Mouse (Mus musculus) layer of hippocampus, postnatal 14 days (tissue): ENCODE results near the gene Myh7. TPM values are rescaled to one million over a fixed set of nuclear protein-coding genes. Genes with fewer than 3 reads are reported as not detected.
"Not testable (repeated sequence)": the region's sequence is repeated elsewhere in the genome, so short reads cannot be mapped to it uniquely, and the experiment has no call there.

Source experiments
- DNase-seq, 2 experiments: peaks; one replicate each; pipeline ENCODE4 v3.0.0; 2021 to 2022; ENCODE audit warnings: low spot score in 2 of 2, mixed read lengths in 1 of 2
- long read RNA-seq, 2 experiments: library from polyadenylated mRNA; stranded (forward); transcript quantifications; one replicate each; pipeline ENCODE4 v2.0.0; 2021
- total RNA-seq, 2 experiments: library from RNA; stranded (reverse); gene quantifications; 2 replicates each; pipeline ENCODE4 v1.2.3; 2021

The Myh7 gene
- total RNA-seq = 1 to 10 TPM; 4.0 to 5.4 TPM
- long read RNA-seq, experiment 1, partial matches to known transcripts = 9 of 9 reads
- long read RNA-seq, experiment 1, other reads (novel, unspliced or antisense) = 0 of 9 reads
- long read RNA-seq, experiment 2, partial matches to known transcripts = 10 of 11 reads
- long read RNA-seq, experiment 2, other reads (novel, unspliced or antisense) = 1 of 11 reads

DNA sequence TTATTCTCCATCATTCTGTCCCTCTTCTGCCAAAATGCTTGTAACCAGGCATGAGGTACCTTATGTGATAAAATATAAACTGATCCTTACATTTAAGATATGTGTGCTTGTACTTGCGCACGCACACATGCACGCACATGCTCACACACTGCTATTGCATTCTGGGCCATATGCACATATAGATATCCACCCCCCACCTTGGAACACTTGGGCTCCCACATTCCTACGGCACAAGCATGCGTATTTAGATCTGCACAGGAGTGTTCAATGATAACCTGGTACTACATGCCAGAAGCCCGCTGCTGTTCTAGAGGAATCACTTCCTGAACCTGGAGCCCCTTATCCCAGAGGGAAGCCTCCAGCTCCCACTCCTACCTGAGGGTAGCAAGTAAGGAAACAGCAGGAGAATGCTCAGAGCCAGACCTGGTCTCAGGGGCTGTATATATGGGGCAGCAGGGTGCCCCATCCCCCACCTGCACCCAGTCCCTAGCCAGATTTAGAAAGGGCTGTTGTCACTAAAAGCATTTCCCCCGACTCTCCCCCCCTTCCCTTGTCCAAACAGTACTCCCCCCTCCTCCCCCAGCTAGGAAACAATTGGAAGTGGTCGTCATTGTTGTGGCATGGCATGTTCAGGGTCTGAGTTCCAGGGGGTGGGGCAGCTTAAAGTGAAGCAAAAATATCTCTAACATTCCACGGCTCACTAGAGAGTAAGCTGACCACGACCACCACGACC, at the start of gene Myh7:
Myh7 (minus strand) TSS at position 491 of the 733 bp plus-strand sequence.
- DNase-seq = no peak

DNA sequence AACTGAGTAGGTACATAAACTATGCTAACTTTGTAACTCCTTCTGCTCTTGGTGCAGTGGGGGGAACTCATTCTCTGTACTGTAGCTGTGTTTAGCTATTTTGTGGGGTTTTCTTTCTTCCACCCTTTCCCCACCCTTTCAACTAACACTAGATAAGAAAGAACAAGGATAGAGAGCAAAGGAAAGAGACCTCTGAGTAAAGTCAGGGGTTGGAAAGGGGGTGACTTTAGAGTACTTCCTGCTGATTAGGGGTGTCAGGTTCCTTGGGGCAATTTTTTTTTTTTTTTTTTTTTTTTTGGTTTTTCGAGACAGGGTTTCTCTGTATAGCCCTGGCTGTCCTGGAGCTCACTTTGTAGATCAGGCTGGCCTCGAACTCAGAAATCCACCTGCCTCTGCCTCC, 49.3 kb upstream of the Myh7 start:
- not testable (repeated sequence) for DNase-seq

DNA sequence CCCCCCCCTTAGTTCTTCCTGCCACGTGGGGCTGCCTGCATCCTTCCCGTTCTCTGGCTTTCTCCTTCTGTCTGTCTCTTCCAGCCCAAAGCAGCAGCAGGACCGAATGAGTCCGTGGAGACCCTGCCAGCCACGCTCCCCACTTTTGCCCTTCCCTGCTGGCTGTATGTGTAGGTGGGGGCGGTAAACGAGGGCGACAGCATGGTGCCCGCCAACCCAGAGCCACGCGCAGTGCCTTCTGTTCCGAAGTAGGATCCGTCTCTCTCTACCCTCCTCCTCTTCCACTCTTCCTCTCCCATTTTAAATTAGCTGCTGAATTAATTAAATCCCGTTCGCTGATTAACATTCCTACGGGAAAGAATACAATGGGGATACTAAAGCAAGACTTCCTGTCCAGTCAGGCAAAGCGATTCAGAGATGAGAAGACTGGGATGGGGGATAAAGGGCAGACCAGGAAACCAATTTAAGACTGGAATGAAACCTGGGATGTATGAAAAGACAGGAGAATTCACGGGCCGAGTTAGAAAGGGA, 38.3 kb upstream of the Myh7 start:
- DNase-seq = peak; percentile 40 to 71

DNA sequence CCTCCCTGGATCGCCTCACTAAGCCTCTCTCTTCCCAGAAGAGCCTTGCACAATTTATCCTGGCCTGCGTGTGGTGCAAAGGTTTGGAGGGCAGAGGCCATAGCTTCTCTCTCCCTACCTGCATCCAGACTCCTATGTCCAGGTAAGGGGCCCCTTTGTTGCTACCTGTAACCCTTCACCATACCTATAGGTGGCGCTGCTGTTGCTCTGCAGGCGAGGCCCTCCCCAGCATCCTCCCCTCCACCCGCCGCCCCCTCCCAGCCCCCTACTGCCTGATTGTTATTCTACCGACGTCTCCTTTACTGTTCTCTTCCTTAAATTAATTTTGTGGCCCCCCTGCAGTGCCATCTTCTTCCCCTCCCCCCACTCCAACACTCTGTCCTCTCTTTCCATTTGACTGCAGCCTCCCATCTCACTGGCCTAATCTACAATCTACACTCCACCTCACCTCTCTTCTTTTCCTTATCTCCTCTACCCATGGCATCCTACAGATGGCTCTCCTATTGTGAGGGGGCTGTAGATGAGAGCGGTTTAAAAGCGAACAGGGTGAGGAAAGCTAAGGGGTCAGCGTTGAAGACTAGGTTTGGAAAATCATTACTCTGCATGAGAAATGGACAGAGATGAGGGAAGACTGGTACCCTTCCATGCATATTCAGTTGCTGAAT, 34.7 kb upstream of the Myh7 start:
- no peak for DNase-seq

DNA sequence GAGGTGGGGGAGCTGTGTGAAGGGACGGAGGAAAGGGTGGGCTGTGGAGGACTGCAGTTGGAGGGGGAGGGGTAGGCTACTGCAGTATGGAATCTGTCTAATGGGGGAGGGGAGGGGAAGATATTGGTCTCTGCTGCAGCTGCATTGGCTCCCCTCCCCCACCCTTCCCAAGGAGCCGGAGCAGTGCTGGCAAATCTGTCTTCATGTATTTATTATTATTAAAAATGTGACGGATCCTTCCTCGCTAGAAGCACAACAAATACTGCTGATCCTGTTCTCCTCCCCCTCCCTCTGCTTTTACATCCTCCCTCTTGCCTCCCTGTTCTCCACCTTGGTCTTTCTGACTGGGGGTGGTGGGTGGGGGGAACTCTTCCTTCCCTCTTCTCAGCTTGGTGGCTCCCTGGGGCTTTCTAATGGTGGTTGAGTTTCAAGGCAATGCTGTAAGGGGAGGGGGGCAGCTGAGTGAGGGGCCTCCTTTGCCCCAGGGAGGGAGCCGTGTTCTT, 34.0 kb upstream of the Myh7 start:
- no peak for DNase-seq

DNA sequence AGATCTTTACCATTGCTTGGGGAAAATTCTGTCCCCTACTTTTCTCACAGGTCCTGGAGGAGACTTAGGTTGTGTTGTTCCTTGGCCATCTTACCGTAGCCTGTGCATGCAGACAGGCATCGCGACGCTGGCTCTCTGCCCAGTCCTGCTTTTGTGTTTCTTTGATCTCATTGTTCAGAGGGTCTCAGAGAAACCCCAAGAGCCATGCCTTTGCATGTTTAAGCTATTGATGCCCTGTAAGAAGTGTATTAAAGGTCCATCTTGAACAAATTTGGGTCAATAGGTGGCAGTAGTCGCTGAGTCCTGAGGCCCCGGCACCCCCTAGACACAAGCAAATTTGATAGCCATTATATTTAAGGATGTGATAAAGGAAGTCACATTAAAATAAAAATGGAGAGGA, 33.2 kb upstream of the Myh7 start:
- DNase-seq = no peak

DNA sequence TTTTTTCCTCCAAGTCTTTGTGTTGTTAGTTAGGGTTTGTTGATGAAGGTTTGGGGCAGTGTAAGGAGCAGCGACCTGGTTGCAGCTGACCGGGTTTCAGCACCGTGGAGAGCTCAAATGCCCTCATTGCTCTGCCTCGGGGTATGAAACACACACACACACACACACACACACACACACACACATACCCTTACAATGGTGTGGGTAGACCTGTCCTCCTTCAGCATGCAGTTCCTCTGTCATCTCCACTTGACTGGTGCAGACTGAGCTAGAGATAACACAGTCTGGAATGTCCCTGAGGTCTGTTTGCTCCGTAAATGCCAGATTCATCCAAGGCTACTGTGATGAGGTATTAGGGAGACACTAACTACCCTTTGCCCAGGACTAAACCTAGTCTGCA, 32.8 kb upstream of the Myh7 start:
- DNase-seq = no peak

DNA sequence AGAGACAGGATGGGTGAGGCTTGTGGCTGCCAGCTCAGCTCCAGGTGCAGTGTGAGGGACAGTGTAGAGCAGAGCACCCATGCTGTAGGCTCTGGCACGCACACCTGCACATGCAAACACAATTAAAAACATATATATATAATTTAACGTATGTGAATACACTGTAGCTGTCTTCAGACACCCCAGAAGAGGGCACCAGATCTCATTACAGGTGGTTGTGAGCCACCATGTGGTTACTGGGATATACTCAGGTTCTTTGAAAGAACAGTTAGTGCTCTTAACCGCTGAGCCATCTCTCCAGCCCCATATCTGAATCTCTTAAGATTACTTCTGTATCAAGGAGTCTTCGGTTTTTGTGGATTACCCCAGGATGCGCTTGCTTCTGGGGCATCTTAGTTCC, 31.1 kb upstream of the Myh7 start:
- no peak for DNase-seq

DNA sequence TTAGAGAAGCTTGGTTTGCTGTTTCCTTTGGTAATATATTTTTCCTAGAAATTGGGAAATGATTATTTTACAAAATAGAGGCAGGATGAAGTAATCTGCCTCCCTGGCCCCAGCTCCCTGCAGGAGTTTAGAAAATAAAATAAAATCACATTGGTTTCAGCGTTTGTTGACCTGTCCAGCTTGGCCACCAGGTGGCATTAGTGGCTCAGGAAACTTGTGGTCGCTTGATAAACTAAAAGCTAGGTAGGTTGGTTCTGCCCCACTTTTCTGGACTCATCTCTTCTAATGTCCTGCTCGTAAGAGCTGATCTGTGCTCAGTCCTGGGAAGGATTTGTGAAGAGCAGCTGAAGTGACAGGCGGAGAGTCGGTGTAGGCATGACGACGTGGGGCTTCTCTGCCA, 29.8 kb upstream of the Myh7 start:
- peak; percentile 52 to 59 for DNase-seq

DNA sequence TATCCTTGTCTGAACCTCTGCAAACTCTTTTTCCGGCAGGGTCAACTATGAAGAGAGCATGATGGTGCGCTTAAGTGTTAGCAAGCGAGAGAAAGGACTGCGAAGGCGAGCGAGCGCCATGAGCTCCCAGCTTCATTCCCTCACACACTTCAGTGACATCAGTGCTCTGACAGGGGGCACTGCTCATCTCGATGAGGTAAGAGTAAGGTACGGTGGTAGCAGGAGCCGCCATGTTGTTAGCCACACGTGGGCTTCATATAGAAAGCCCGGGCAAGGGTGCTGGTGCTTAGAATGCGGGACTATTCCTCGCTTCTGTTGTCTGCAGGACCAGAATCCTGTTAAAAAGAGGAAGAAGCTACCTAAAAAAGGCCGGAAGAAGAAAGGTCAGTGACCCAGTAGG, 28.6 kb upstream of the Myh7 start:
- DNase-seq = no peak

DNA sequence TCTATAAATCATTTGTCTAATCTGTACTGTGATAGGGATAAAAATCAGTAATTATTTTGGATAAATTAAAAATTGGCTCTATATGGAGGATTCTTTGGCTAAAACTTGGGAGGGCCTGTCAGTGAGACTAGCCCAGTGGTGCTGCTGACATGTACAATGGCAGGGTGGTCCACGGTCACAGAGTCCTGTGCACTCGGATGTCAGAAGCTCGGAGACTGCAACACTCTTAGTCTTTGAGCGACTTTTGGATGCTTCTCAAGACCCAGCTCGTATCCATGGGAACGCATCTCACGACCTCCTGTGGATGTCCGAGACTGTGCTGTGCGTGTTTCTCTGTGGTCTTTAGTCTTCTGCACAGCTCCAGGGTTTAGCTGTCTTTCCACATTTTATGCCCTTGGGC, 26.0 kb upstream of the Myh7 start:
- DNase-seq = no peak

DNA sequence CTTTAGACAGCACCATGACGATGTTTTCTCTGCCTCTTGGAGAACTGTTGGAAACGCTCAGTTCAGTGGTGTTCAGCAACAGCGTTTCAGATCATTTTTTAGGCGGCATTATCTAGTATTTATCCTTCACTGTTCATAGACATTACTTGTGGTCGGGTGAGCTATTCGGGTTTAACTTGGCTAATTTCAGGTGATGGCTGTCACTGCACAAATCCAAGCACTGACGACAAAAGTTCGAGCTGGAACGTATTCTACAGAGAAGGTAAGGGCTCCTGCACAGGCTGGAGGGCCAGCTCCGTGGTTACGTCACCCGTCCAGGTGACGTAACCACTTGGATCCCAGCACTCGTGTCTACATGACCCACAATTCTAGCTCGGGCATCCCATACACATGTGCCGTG, 22.4 kb upstream of the Myh7 start:
- DNase-seq = no peak

DNA sequence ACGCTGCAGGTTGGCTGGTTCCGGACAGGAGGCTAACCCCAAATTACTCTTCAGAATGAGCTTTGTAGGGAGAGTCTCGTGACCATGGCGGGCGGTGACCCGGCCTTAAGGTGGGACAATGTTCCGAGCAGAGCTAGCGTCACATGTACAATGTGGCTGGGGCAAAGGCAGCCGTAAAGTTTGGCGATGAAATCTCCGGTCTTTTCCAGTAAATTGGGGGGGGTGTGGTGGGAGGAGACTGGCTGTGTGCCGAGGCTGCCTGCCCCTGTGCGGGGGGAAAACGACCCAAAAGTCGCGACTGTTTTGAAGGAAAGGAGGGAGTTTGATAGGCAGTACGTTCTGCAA, 21.3 kb upstream of the Myh7 start:
- no peak for DNase-seq

DNA sequence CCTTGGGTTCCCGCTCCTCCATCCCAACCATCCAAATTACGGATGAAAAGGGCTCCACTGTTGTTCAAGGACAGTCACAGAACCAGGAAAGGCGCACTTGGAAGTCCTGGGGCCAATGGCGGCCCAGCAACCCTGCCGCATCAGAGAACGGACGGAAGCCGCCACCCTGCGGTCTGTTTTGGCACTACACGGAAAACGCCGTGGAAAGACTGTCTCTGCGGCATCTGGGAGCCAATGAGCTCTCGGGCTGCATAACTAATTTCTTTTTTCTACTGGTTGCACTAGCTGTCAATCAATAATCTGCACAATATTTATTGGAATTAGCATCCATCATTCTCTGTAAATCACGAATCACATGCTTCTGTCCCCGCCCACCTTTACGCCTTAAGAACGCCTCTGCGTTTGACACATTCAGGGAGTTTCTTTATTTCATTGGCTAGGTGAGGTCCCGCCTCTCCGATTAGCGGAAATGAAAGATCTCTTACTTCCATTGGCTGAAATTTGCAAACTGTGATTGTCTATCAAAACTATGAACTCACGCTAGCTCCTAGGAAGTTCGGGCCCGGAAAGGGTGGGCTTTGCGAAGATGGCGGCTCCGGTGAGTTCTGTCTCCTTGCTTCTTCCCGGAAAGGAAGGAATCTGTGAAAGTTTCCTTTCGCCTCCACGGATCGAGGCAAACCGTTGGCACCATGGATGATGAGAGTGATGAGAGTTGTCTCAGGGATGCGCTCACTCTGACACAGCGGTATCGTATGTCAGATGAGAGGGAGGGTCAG, 20.8 kb upstream of the Myh7 start, which contains the start of gene Ngdn:
Ngdn (plus strand) TSS at position 464 of the 776 bp plus-strand sequence.
- peak; percentile 99 to 100 for DNase-seq

DNA sequence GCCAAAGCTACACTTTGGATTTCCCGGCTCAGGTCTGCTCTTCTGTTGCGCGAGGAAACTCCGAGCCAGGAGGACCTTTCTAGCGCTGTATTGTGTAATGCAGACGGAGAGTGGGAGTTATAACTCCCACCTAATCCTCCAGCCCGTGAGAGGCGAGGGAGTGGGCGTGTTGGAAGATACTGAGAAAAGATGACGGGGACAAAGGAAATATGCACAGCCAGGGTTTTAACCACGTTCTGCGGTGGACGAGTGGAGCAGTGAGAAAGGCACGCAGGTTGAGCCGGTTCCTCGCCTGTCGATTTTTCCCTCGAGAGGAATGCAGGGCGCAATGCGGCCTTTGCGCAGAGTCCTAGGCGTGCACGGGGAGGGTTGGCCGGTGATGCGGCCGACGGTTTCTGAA, 20.2 kb upstream of the Myh7 start:
- no peak for DNase-seq

DNA sequence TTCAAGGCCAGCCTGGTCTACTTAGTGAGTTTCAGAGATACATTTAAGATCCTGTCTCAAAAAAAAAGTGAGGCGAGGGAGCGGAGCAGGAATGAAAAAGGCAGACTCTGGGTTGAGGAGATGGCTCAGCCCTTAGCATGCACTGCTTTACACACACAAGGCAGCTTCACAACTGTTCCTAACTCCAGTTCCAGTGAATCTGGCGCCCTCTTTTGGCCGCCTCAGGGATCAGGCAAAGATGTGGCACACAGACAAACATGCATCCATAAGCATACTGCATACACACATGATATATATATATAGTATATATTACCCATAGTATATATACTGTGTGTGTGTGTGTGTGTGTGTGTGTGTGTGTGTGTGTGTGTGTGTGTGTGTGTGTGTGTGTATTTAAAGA, 16.7 kb upstream of the Myh7 start:
- DNase-seq = no peak

DNA sequence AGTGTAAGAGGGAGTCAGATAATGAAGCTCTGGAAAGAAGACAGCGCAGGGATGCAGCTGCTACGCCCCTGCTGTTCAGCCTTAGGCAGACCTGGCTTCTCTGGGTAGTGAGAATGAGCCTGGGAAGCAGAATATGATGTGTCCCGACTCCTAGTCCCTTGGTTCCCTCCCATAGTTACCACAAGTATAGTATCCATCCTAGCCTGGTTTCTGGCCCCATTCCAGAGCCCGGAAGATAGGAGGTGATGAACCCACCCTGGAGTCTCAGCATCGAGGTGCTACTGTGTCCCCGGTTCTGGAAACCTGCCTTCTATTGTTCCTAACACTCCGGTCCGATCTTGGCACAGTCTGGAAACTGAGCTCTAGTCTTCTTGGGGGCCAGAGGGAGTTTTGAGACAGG, 14.0 kb upstream of the Myh7 start:
- DNase-seq = no peak

DNA sequence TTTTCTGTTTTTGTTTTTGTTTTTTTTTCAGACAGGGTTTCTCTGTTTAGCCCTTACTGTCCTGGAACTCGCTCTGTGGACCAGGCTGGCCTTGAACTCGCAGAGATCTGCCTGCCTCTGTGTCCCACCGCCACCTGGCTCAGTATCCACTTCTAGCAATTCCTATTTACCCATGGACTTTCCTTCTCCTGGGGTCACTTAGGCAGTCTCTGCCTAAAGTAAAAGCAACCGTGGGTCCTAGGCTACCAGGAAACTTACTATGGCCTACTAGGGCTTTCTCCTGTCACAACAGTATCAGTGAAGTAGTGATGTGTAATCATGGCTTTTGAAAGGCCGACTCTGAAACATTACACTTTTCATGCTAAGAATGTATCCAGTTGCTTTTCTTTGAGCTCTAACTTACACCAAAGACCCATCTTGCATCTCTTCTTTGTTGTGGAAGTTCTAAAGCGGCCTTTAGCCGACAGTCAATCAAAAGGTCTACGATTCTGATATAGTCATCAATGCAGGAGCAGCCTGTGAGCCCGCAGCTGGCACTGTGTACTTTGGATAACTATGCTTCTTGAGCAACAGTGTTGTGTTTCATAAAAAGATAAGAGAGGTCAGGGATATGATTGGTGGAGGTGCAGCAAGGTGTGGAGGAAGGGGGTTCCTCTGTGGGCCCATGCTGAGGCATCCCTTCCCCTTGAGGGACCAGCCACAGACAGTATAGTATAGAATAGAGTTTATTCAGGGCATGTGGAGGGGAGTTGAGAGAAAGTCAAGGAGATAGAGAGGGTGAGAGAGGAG, 12.9 kb upstream of the Myh7 start:
- no peak for DNase-seq

DNA sequence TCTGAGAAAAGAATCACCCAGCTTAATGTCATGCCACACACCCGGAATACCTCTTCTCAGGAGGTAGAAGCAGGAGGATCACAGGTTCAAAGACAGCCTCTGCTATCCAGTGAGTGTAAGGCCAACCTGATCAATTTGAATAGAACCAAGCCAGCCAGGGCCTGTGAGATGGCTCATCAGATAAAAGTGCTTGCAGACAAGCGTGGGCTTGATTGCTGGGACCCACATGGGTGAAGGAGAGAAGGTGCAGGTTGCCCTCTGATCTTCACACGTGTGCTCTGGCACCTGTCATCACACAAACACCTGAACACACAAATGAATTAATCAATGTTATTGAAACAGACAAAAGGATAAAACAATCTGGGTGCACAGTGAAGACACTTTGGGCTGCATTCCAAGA, 12.1 kb upstream of the Myh7 start:
- DNase-seq = no peak

DNA sequence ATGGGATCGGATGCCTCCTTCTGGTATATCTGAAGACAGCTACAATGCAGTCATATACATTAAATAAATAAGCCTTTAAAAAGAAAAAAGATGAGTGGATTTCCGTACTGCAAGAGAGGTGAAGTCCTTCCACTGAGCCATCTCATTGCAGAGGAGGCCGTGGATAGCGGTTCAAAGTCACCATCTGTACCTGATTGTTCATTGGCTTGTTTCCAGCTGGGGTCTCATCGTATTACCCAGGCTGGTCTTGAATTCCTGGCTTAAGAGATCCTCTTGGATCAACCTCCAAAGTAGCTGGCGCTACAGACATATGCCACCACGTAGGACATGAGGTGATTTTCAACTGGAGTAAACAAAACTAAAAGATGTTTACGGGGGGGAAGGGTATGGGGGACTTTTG, 11.5 kb upstream of the Myh7 start:
- no peak for DNase-seq

DNA sequence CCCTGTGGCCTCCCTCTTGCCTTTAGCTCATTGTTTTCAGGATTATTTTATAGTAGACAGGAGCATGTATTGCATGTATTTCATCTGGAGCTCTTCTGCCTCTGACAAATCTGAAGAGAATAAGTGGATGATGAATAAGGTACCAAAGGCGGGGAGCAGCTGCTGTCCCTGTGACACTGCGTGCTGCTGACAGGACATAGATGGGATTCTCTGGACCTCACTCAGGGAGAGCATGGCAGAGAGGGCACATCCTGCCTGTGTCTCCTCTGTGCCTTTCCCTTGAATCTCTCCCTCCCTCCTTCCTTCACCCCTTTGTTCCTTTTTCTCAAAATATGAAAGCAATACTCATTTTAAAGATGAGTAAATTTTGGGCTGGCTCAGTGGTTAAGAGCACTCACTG, 11.1 kb upstream of the Myh7 start:
- DNase-seq = no peak
